Mouse (Mus musculus) CD4-positive, CD25-positive, alpha-beta regulatory T cell, adult 2 months (primary cell): ENCODE measurements around the gene Chn1.

Experiments
- DNase-seq: peaks from one replicate; pipeline ENCODE4 v3.0.0-alpha.2; 2012; ENCODE audit warnings: low read depth, low spot score

The Chn1 gene

DNA sequence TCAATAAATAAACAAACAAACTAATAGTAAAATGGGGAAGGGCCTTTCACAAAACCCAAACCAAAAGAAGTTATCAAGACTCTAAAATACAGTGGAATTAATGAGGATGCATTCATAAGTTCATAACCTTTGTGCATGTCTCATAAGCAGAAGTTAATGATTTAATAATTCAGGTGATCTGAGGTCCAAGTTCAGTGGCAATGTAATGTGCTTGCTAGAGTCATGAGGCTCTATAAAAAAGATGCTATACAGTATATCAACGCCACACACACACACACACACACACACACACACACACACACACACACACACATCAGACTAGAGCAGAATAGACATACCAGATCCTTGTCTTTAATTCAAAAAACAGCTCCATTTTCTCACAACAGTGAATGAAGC is 28.8 kb downstream of the Chn1 start:
- DNase-seq = no peak

DNA sequence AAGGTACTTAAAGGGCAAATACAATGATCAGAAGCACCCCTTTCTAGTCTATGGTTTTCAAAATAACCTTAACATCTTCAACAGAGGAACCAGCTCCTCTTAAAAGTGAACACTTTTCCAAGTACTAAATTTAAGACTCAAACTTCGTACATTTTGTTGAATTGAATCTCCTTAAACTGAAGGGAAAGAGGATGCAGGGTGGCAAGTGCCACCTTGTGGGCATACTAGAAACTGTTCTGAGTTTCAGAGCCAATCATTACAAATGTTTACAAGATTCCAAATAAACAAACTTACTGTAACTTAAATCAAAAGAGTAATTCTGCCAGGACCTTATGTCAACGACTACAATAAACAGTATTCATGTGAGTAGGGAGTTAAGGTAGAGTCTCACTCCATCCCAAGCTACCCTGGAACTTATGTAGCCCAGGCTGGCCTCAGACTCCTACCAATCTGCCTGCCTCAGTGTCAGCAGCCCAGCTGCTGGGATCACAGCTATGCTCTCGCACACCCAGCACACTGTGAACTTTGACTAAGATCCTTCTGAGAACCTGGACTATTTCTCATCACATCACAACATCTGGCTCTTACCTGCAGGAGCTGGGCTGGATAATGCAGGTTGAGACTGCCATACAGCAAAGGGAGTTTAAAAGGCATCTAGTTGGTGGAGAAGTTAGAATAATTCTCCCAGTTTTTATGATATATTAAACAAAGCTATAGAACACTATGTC is 29.3 kb downstream of the Chn1 start:
- DNase-seq = peak; percentile 4

- DNase-seq = no peak
Measured at GRCm38 (mm10) chr2:73741286-73741685, 33.9 kb downstream of the Chn1 start.

- DNase-seq = no peak
Measured at GRCm38 (mm10) chr2:73727868-73728267, 47.3 kb downstream of the Chn1 start.

- DNase-seq = no peak
Measured at GRCm38 (mm10) chr2:73724934-73725333, 50.2 kb downstream of the Chn1 start.

- DNase-seq = no peak
Measured at GRCm38 (mm10) chr2:73721821-73722220, 53.3 kb downstream of the Chn1 start.

DNA sequence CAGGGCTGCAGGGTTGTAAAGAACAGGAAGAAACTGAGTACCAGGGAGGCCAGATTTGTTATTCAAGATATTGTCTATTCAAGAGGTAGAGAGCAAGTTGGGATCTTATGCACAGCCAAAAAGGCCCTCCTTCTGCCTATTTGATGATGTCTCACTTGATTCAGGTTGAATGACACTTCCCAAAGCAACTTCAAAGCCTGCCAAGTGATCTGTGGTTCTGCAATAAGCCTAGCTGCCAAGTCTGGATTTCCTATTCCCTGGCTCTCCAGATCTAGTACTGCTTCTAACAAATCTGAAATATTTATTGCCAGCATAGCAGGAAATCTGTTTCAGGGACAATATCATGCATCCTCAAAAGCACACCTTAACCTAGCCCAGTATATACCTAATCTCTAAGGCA is 62.7 kb downstream of the Chn1 start:
- DNase-seq = no peak

DNA sequence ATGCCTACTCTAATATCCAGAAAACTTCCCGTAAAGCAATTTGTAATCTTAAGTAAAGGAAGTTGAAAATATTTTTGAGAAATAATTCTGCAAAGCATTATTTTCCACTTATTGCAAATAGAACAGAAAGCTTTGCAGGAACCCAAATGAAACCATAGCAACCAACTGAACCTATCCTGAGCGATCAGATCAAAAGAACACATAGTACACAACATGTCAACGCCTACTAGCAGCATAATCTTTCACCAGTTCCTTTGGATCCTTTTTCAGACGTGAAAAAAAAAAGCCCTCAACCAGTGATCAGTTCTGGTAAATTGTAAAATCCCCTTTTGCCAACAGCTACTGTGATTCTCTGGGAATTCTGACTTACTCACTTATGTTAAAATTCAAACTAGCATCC is 82.1 kb downstream of the Chn1 start:
- DNase-seq = no peak

DNA sequence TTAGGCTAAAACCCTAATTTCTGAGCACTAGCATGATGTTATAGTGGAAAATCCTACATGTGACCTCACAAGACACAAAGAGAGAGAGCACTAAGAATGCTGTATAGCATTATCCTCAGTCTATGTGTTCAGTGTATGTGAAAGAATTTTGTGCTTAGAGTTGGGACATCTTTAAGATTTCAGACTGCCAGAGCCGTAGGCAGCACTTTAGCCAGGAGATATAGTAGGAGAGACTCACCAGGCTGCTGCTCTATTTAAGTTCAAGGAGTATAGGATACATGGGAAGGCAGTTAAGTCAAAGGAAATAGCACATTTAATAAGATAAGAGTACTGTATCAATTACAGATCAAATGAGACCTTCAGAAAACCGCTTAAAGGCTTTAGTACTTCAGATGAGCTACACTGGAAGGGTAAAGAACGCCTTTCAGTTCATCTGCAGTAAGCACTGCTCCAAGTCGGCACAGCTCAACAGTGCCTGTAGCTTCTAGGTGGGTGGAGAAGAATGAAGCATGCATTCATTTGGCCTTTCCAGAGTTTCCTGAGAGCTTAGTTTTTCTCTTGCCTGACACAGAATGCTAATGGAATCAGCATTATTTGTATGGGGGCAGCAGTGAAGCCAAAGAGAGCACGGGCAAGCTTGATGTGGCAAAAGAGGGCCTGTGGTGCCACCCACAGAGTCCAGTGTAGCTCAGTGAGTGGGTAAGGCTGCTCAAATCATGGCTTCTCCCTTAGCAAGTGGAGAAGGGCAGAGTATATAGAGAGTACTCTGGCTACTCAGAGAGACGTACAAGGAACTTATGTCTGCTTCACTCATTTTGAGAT is 84.2 kb downstream of the Chn1 start:
- DNase-seq = no peak

DNA sequence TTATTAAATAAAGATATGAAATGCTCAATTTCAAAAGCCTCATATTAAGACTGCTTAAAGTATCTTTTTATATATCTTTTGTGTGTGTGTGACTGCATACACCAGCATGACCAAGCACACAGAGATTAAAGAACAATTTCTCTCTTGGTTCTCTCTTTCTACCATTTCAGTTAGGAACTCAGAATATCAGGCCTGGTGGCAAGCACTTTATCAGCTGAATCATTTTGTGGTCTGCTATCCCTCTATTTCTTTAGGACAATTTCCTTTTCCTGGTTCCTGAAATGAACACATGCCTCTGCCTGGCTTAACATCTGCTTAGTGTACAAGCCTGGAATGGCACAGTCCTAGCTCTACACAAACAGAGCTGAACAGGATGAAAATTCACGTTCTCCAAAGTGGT is 92.6 kb downstream of the Chn1 start:
- DNase-seq = no peak

GRCm38 (mm10) chr2:73680425-73681027 is 94.6 kb downstream of the Chn1 start:
- no peak for DNase-seq

- no peak for DNase-seq
Measured at GRCm38 (mm10) chr2:73668608-73669007, 106.5 kb downstream of the Chn1 start.

- DNase-seq = no peak
Measured at GRCm38 (mm10) chr2:73660566-73661134, 114.5 kb downstream of the Chn1 start.

DNA sequence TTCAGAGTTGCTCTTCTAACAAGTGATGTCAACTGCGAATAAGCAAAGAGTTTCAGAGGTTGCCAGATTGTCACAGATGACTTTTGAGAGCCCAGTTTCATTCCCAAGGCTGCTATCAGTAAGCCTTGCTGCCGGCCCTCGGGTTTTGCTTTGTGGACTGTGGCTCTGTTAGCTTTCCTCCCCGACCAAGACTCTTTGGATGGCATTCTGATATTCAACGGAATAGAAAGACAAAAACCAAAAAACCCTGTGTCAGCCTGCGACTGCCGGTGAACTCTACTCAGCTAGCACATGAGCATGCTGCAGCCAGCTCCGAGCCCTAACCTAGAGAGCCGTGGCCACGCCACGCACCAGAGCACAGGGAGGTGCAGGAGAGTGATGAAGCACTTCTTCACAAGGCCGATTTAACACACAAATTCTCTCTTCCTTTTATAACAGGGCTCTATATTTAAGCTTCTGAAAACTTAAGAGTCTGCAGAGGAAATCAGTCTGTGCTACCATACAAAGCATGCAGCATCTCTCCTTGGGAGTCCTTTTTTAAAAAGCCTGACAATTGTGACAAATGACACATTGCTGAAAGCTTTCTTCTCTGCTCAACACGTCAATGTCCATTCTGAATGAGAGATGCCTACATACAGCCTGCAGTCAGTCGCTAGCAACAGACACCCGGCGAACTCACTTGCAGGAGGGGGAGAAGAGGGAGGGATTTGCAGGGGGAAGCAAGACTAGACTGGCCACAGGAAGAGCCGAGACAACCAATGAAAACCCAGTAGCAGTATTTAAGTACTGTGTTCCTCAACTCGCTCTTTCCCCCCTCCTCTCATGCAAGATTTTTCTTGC is 115.2 kb downstream of the Chn1 start:
- no peak for DNase-seq

DNA sequence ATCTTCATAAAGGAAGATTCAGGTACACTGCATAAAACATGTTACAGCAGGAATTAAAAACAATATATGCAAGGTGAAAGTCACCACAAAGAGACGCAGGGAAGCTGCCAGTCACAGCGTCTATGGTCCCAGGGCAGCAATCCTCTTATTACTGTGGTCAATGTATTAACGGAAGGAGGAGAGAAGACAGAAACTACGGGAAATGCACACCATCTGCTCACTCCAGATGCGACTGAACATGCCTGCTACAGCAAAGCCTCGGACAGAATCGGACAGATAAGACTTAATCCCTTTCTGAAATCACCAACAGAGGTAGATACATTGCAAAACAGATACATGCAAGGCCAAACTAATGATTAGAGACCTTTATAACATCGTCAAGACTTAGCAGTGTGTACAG is 116.1 kb downstream of the Chn1 start:
- no peak for DNase-seq

DNA sequence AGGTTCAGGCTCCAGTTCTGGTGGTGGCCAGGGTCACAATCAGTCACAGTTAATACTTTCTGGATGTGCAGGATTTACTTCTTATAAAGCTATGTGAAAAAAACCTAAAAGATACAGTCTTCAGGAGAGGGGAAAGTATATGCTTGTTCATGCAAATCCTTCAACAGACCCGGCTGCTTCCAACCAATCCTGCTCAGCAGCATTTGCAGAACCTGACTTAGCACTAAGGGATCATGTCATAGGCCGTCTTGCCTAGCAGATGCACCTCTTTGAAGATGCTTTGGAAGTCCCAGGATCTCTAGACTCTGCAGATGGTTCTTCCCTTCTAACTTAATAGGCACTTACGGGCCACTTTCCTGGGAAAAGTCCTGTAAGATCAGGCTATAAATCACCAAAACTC is 117.2 kb downstream of the Chn1 start:
- no peak for DNase-seq

DNA sequence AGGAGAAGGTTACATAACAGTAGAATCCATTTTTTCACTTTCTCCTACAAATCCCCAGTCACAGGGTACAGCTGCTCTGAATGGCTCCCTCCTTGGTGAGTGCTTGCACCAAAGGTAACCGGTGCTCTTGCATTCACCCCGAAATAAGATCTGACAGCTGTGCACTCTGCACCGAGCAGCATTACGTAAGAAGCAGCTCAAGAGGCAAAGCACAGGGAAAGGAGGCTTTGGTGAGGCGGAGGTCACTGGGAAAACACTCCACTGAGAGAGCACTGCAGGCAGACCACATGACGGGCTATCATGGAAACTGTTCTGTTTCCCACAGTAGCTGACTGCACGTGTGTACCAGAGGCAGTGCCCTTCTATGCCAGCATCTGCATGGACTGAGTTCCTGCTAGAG is 118.0 kb downstream of the Chn1 start:
- no peak for DNase-seq

GRCm38 (mm10) chr2:73655663-73656062 is 119.5 kb downstream of the Chn1 start:
- no peak for DNase-seq

DNA sequence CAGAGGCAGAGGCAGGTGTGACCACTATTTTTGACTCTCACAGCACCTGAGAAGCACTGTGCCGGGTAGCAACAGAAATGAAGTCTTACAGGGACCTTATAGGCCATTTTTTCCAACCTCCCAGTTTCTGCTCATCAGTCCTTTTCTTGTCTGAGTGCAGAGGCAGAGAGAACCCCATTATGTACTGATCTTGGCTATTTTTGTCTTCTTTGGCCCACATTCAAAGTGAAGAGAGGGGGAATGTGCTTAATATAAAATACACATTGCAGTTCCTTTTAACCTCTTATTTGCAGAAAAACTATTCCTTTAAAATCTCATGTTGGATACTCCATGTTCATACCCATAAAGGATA is 120.3 kb downstream of the Chn1 start:
- no peak for DNase-seq

- DNase-seq = no peak
Measured at GRCm38 (mm10) chr2:73654059-73654891, 120.9 kb downstream of the Chn1 start.

DNA sequence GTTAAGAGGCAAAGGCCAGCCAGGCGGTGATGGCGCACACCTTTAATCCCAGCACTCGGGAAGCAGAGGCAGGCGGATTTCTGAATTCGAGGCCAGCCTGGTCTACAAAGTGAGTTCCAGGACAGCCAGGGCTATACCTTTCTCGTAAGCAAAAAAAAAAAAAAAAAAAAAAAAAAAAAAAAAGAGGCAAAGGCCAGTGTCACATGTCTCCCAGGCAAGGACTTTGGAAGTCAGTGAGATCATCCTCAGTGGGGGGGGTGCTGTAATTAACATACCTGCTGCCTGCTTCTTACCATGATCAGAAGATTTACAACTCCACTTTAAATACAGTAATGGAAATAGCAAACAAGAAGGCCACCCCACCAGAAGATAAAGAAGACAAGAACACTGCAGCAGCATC is 137.5 kb downstream of the Chn1 start:
- DNase-seq = no peak
